Mouse (Mus musculus) heart, postnatal 0 days (tissue): ENCODE data around the gene Mrpl45. TPM values are rescaled to one million over a fixed set of nuclear protein-coding genes. Genes with fewer than 3 reads are reported as not detected.

Experiments
- ATAC-seq: fragments of 200-750 bp; cut with Nextera tagmentation; 2 replicates; pipeline ENCODE4 v1.8.0; 2017; ENCODE audit warnings: low read depth, moderate number of reproducible peaks, moderate library complexity; ENCODE audit not compliant: insufficient read depth
- DNase-seq: peaks from one replicate; pipeline ENCODE4 v3.0.0-alpha.2; 2016; ENCODE audit warnings: low spot score
- H3K27ac ChIP-seq: fragments of 300-500 bp; sonication (generic); 2 replicates; pipeline ENCODE4 v1.5.1; 2014; ENCODE audit warnings: low read depth, mild to moderate bottlenecking
- H3K27me3 ChIP-seq: fragments of 300-500 bp; sonication (generic); 2 replicates; pipeline ENCODE4 v1.6.1; 2014; ENCODE audit warnings: low read length, mixed read lengths; ENCODE audit not compliant: control insufficient read depth, insufficient read depth
- H3K36me3 ChIP-seq: fragments of 300-500 bp; sonication (generic); replicated peaks from 2 replicates; pipeline ENCODE4 v1.6.1; 2014; ENCODE audit warnings: low read length, mixed read lengths; ENCODE audit not compliant: control insufficient read depth, insufficient read depth
- H3K4me1 ChIP-seq: fragments of 300-500 bp; sonication (generic); 2 replicates; pipeline ENCODE4 v1.6.1; 2014; ENCODE audit warnings: antibody characterized with exemption; ENCODE audit not compliant: control insufficient read depth, insufficient read depth
- H3K4me2 ChIP-seq: fragments of 300-500 bp; sonication (generic); 2 replicates; pipeline ENCODE4 v1.6.1; 2014; ENCODE audit warnings: low read depth, mild to moderate bottlenecking, low read length, moderate library complexity
- H3K4me3 ChIP-seq: fragments of 300-500 bp; sonication (generic); 2 replicates; pipeline ENCODE4 v1.5.1; 2014; ENCODE audit warnings: low read depth, low read length
- H3K9ac ChIP-seq: fragments of 300-500 bp; sonication (generic); replicated peaks from 2 replicates; pipeline ENCODE4 v1.6.1; 2014; ENCODE audit warnings: low read depth, low read length, mixed read lengths
- H3K9me3 ChIP-seq: fragments of 300-500 bp; sonication (generic); replicated peaks from 2 replicates; pipeline ENCODE4 v1.6.1; 2016; ENCODE audit warnings: low read length; ENCODE audit not compliant: control insufficient read depth
- CTCF ChIP-seq: IDR thresholded peaks from 2 replicates; pipeline ENCODE4 v1.5.1; 2016; ENCODE audit warnings: antibody characterized with exemption, control low read depth, low read depth
- EP300 ChIP-seq: IDR thresholded peaks from 2 replicates; pipeline ENCODE4 v1.6.1; 2016; ENCODE audit warnings: antibody characterized with exemption, low read depth
- WGBS: fragments of 180-500 bp; shearing (Covaris S2); extraction: QIAGEN DNeasy Blood & Tissue Kit; methylation state at CpG from one replicate; pipeline ENCODE4 v1.1.7; 2014; 5-methylcytosine and 5-hydroxymethylcytosine counted together
- polyA plus RNA-seq: library from polyadenylated mRNA; unstranded; fragments of >200 nt; fragmentation: Nextera tagmentation; extraction: Ambion mirVana; gene quantifications from 2 replicates; pipeline ENCODE4 v1.2.1, GENCODE M21; 2015
- total RNA-seq: library from RNA; depleted of rRNA; stranded (reverse); fragments of >200 nt; gene quantifications from 2 replicates; pipeline ENCODE4 v1.2.3, GENCODE M21; 2014; ENCODE audit warnings: low replicate concordance

Mrpl45 gene
- total and polyA plus RNA-seq, 2 experiments from 2014 or later = 41.8 to 64.6 TPM

DNA sequence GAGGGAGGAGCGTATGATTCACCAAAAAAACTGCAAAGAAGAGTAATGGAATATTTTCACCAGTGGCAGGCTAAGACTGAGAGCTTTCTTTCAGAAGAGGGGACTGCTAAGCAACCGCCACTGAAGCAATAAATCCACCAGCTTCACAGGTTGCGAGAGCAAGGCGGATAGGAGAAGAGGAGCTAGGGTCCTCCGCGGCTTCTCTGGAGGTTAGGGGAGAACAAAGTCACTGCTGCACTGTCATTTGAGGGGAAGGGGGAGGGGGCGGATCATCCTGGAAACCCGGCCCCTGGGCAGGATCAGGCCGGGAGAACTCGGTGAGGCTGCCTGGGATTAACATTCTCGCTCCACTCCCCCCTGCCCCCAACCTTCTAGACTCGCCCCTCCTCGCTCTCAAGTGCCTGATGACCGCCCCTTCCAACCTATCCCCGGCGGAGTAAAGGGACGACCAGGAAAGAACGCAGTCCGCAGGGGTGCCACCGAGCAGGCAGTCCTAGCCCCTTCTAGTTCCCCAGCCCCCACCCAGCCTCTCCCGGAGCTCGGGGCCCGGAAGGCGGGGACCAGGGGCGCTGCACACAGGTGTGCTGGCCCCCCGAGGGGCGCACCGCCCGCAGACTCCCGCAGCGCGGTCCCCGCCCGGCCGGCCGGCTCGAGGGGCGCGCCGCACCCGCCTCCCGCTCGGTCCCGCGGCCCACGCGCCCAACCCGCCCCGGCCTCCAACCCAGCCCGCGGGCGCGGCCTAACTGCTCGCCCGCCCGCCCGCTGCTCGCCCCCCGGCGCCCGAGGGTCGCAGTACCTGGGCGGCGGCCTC is 35.9 kb upstream of the Mrpl45 start:
- ATAC-seq (peak; percentile 84), DNase-seq (peak; percentile 90)
- Histone ChIP-seq H3K4me1 (peaks cover 4% of the 10 kb centered on the region; the same call in 1 of the 2 replicates), H3K27ac (peak overlapping the region; percentile 95), H3K36me3 (no peaks in the 10 kb centered on the region), H3K4me3 (peak overlapping the region; percentile 83), H3K9ac (peak overlapping the region; percentile 95), H3K9me3 (no peaks in the 10 kb centered on the region), H3K4me2 (peak overlapping the region; percentile 79), H3K27me3 (no peaks in the 10 kb centered on the region)
- TF ChIP-seq CTCF (no peak), EP300 (no peak)
- WGBS = under 1% methylated on average over 59 of the region's 64 CpGs

DNA sequence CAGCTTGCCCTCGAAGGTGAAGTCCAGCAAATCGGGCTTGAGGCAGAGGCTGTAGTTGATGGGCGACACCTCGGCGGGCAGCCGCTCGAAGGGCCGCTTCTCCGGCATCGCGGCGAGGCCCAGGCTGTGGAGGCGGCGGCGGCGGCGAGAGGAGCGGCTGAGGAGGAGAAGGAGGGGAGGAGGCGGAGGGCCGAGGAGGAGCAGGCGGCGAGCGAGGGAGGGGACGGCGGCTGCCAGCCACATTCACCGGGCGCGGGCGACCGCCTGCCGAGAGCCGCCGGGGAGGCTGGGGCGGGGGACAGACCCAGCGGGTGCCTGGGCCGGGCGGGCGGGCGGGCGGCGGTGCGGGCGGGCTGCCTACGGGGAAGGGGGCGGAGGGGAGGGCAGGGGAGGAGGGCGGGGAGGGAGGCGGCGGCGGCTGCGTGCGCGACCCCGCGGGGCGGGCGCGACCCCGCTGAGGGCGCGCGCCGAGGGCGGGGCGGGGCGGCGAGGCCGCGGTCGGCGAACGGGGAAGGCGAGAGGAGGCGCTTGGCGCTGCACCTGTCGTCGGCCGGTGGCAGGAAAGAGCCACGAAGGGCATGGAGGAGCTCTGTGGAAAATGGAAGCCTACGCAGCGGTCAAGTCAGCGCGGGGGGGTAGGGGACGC is 35.2 kb upstream of the Mrpl45 start, which contains the start of gene Npepps:
Npepps (minus strand) TSS at position 423 of the 646 bp plus-strand sequence.
- Histone ChIP-seq H3K27me3 (no peaks in the 10 kb centered on the region), H3K4me1 (peaks cover 4% of the 10 kb centered on the region; the same call in 1 of the 2 replicates), H3K27ac (peak within 1 kb of the TSS; percentile 95), H3K4me2 (peak within 1 kb of the TSS; percentile 79), H3K9me3 (no peaks in the 10 kb centered on the region), H3K4me3 (peak within 1 kb of the TSS; percentile 83), H3K36me3 (no peaks in the 10 kb centered on the region), H3K9ac (peak within 1 kb of the TSS; percentile 95)
- 0 out of 2 replicates have a peak, but pooled peaks have one; percentile 23 for TF ChIP-seq EP300
- TF ChIP-seq CTCF = no peak
- ATAC-seq (peak; percentile 64), DNase-seq (peak; percentile 70)
- under 1% methylated on average over 46 of the region's 83 CpGs for WGBS

DNA sequence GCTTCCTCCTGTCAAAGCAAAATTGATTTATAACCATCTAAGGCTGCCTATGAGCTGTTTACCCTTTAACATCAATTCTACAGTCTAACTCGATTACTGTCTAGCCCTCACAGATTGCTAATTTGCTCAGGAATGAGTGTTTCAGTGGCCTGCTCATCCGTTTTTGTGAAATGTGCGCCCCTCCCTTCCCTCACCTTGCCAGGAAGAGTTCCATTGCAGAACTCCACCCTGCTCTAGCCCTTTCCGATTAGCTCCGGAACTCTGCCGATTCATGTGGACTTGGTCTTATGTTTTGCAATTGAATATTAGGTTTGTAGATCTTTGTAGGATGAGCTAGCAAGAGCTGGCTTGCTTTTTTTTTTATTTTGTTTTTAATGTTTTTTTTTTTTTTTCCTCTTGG is 33.3 kb upstream of the Mrpl45 start:
- H3K36me3 ChIP-seq = no peaks in the 10 kb centered on the region
- H3K27me3 ChIP-seq = no peaks in the 10 kb centered on the region
- no peak overlapping the region for H3K4me2 ChIP-seq
- H3K4me1 ChIP-seq = peaks cover 4% of the 10 kb centered on the region; the same call in 1 of the 2 replicates
- no peak overlapping the region for H3K9ac ChIP-seq
- ATAC-seq = no peak
- TF ChIP-seq EP300 (no peak), CTCF (no peak)
- WGBS = 82% methylated on average over 6 of the region's 6 CpGs
- H3K9me3 ChIP-seq = no peaks in the 10 kb centered on the region
- no peak for DNase-seq
- no peak overlapping the region for H3K27ac ChIP-seq
- H3K4me3 ChIP-seq = no peak overlapping the region

DNA sequence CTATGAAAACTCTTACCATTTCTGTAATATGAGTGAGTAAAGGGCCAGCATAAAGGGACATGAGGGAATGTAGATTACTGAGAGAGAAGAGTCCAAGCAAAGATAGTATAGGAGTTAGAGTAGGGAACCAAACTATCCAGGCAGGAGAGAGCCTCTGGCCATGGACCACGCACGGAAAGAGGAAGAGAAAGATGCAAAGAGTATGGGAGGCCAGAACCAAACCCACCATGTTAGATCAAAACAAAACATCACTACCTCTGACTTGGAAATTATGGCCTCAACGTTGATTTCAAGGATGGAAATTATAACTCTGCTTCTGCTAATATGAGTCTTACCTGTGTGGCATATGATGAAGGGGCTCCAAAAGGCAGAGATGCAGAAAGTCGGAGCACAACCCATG is 30.7 kb upstream of the Mrpl45 start:
- H3K4me2 ChIP-seq = no peak overlapping the region
- H3K9ac ChIP-seq = no peak overlapping the region
- no peak for DNase-seq
- ATAC-seq = no peak
- no peak overlapping the region for H3K27ac ChIP-seq
- H3K9me3 ChIP-seq = no peaks in the 10 kb centered on the region
- WGBS = 75% methylated on average over 4 of the region's 4 CpGs
- H3K27me3 ChIP-seq = no peaks in the 10 kb centered on the region
- no peak for TF ChIP-seq CTCF
- no peak for TF ChIP-seq EP300
- no peak overlapping the region for H3K4me3 ChIP-seq
- no peaks in the 10 kb centered on the region for H3K36me3 ChIP-seq
- H3K4me1 ChIP-seq = no peaks in the 10 kb centered on the region

DNA sequence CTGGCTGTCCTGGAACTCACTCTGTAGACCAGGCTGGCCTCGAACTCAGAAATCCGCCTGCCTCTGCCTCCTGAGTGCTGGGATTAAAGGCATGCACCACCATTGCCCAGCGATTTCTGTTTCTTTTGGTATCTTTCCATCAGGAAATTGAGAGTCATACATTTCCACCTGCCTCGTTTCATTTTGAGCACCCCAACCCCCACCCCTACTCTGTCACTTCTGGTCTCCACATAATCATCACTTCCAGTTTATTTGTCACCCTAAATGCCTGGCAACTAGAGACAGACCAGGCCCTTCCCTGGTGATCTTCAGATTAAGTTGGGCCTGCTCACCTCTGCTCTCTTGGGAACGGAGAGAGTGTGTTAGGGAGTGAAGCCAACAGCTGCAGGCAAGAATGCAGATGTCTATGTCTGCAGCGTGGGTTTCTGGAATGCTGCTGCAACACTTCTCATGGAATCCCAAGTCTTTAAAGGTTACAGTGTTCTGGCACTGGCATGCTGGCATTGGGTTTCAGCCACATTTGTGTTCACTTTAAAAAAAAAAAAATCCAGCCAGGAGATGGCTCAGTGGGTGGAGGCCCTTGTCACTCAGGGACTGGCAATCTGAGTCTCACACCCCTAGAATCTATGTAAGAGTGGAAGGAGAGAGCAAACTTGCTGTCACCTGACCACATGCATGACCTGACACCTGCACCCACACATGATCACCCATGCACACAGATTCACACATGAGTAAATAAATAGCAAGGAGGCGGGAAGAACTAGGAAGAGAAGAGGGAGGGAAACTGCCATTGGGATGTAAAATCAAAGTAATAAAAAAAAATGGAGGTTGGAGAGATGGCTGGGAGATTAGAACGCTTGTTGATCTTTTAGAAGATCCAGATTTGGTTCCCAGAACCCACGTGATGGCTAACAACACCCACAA is 29.4 kb upstream of the Mrpl45 start:
- DNase-seq = peak; percentile 46
- peak; percentile 75 for ATAC-seq
- H3K4me3 ChIP-seq = no peak overlapping the region
- peak overlapping the region; percentile 9; the same call in 1 of the 2 replicates for H3K27ac ChIP-seq
- no peak overlapping the region for H3K9ac ChIP-seq
- no peaks in the 10 kb centered on the region for H3K4me1 ChIP-seq
- WGBS = 61% methylated on average over 9 of the region's 9 CpGs
- TF ChIP-seq EP300 (no peak), CTCF (no peak)
- H3K27me3 ChIP-seq = no peaks in the 10 kb centered on the region
- H3K36me3 ChIP-seq = no peaks in the 10 kb centered on the region
- H3K9me3 ChIP-seq = no peaks in the 10 kb centered on the region
- H3K4me2 ChIP-seq = no peak overlapping the region
